Mouse (Mus musculus) embryonic facial prominence, embryonic 11.5 days (tissue): Measurements from ENCODE around the gene Atp1a4. TPM values are rescaled to one million over a fixed set of nuclear protein-coding genes. Genes with fewer than 3 reads are reported as not detected.

Experiments used
- ATAC-seq: fragments of 200-750 bp; cut with Nextera tagmentation; replicated peaks from 2 replicates; pipeline ENCODE4 v1.8.0; 2017; ENCODE audit warnings: low read depth; ENCODE audit not compliant: insufficient number of reproducible peaks, low FRiP score, low TSS enrichment
- DNase-seq: peaks from one replicate; pipeline ENCODE4 v3.0.0-alpha.2; 2015; ENCODE audit warnings: low spot score
- H3K27ac ChIP-seq: fragments of 300-500 bp; sonication (generic); replicated peaks from 2 replicates; pipeline ENCODE4 v1.5.1; 2014; ENCODE audit warnings: mild to moderate bottlenecking, low read depth, low read length, control low read depth
- H3K27me3 ChIP-seq: fragments of 300-500 bp; sonication (generic); 2 replicates; pipeline ENCODE4 v1.6.1; 2014; ENCODE audit warnings: mild to moderate bottlenecking, low read length, moderate library complexity, mixed read lengths; ENCODE audit not compliant: control insufficient read depth, insufficient read depth
- H3K36me3 ChIP-seq: fragments of 300-500 bp; sonication (generic); replicated peaks from 2 replicates; pipeline ENCODE4 v1.6.1; 2014; ENCODE audit warnings: low read depth, mild to moderate bottlenecking, low read length, moderate library complexity, mixed read lengths; ENCODE audit not compliant: control insufficient read depth, insufficient read depth
- H3K4me1 ChIP-seq: fragments of 300-500 bp; sonication (generic); 2 replicates; pipeline ENCODE4 v1.6.1; 2014; ENCODE audit warnings: low read length, mixed read lengths; ENCODE audit not compliant: control insufficient read depth, insufficient read depth
- H3K4me2 ChIP-seq: fragments of 300-500 bp; sonication (generic); 2 replicates; pipeline ENCODE4 v1.6.1; 2014; ENCODE audit warnings: low read depth, mild to moderate bottlenecking, control low read depth, low read length, moderate library complexity
- H3K4me3 ChIP-seq: fragments of 300-500 bp; sonication (generic); 2 replicates; pipeline ENCODE4 v1.5.1; 2014; ENCODE audit warnings: low read depth, low read length, control low read depth
- H3K9ac ChIP-seq: fragments of 300-500 bp; sonication (generic); replicated peaks from 2 replicates; pipeline ENCODE4 v1.6.1; 2014; ENCODE audit warnings: mild to moderate bottlenecking, control low read depth, low read length
- H3K9me3 ChIP-seq: fragments of 300-500 bp; sonication (generic); replicated peaks from 2 replicates; pipeline ENCODE4 v1.6.1; 2016; ENCODE audit warnings: mild to moderate bottlenecking, low read length, inconsistent platforms, mixed read lengths; ENCODE audit not compliant: control insufficient read depth
- WGBS: fragments of 180-500 bp; shearing (Covaris S2); extraction: QIAGEN DNeasy Blood & Tissue Kit; methylation state at CpG from one replicate; pipeline ENCODE4 v1.1.7; 2014; 5-methylcytosine and 5-hydroxymethylcytosine counted together
- polyA plus RNA-seq: library from polyadenylated mRNA; unstranded; fragments of >200 nt; fragmentation: Nextera tagmentation; extraction: Ambion mirVana; gene quantifications from 2 replicates; pipeline ENCODE4 v1.2.1, GENCODE M21; 2014

The Atp1a4 gene
- polyA plus RNA-seq, 1 experiment from 2014 or later = not detected

- Histone ChIP-seq H3K9ac (no peak overlapping the region), H3K27ac (no peak overlapping the region), H3K4me3 (no peak overlapping the region), H3K4me2 (no peak overlapping the region), H3K9me3 (no peaks in the 10 kb centered on the region), H3K27me3 (no peaks in the 10 kb centered on the region), H3K4me1 (no peaks in the 10 kb centered on the region), H3K36me3 (no peaks in the 10 kb centered on the region)
- 81% methylated on average over 16 of the region's 16 CpGs for WGBS
- DNase-seq (no peak), ATAC-seq (no peak; the same call in 1 of the 2 replicates)
Measured at GRCm38 (mm10) chr1:172279768-172280509, 21.7 kb upstream of the Atp1a4 start.

- Histone ChIP-seq H3K27ac (no peak overlapping the region), H3K4me3 (no peak overlapping the region), H3K9ac (no peak overlapping the region), H3K4me1 (no peaks in the 10 kb centered on the region), H3K9me3 (no peaks in the 10 kb centered on the region), H3K27me3 (no peaks in the 10 kb centered on the region), H3K36me3 (no peaks in the 10 kb centered on the region), H3K4me2 (no peak overlapping the region)
- 93% methylated on average over 13 of the region's 13 CpGs for WGBS
- DNase-seq (no peak), ATAC-seq (no peak)
Measured at GRCm38 (mm10) chr1:172278328-172278727, 20.1 kb upstream of the Atp1a4 start.

- no peak overlapping the region for H3K9ac ChIP-seq
- no peaks in the 10 kb centered on the region for H3K27me3 ChIP-seq
- ATAC-seq (no peak), DNase-seq (no peak)
- H3K36me3 ChIP-seq = no peaks in the 10 kb centered on the region
- H3K4me2 ChIP-seq = no peak overlapping the region
- H3K27ac ChIP-seq = no peak overlapping the region
- no peaks in the 10 kb centered on the region for H3K9me3 ChIP-seq
- WGBS = 82% methylated on average over 3 of the region's 3 CpGs
- H3K4me3 ChIP-seq = no peak overlapping the region
- H3K4me1 ChIP-seq = no peaks in the 10 kb centered on the region
Measured at GRCm38 (mm10) chr1:172277172-172277571, 19.0 kb upstream of the Atp1a4 start.

GRCm38 (mm10) chr1:172274547-172274946 is 16.3 kb upstream of the Atp1a4 start:
- Histone ChIP-seq H3K27ac (no peak overlapping the region), H3K36me3 (no peaks in the 10 kb centered on the region), H3K4me1 (no peaks in the 10 kb centered on the region), H3K9me3 (no peaks in the 10 kb centered on the region), H3K27me3 (no peaks in the 10 kb centered on the region), H3K4me3 (no peak overlapping the region), H3K9ac (no peak overlapping the region), H3K4me2 (no peak overlapping the region)
- no peak for ATAC-seq
- DNase-seq = no peak
- 71% methylated on average over 5 of the region's 5 CpGs for WGBS

- no peak for ATAC-seq
- no peak overlapping the region for H3K9ac ChIP-seq
- 34% methylated on average over 5 of the region's 5 CpGs for WGBS
Measured at GRCm38 (mm10) chr1:172274116-172274515, 15.9 kb upstream of the Atp1a4 start.

GRCm38 (mm10) chr1:172273386-172273785 is 15.2 kb upstream of the Atp1a4 start:
- 83% methylated on average over 6 of the region's 6 CpGs for WGBS
- no peak for ATAC-seq
- Histone ChIP-seq H3K27me3 (no peaks in the 10 kb centered on the region), H3K9ac (no peak overlapping the region), H3K4me3 (no peak overlapping the region), H3K4me2 (no peak overlapping the region), H3K4me1 (no peaks in the 10 kb centered on the region), H3K27ac (no peak overlapping the region), H3K9me3 (no peaks in the 10 kb centered on the region), H3K36me3 (no peaks in the 10 kb centered on the region)
- no peak for DNase-seq

More at GRCm38 (mm10) chr1:172274116-172274515, 15.9 kb upstream of the Atp1a4 start:
- H3K4me1 ChIP-seq = no peaks in the 10 kb centered on the region
- no peaks in the 10 kb centered on the region for H3K9me3 ChIP-seq
- no peak for DNase-seq
- H3K4me2 ChIP-seq = no peak overlapping the region
- H3K27me3 ChIP-seq = no peaks in the 10 kb centered on the region
- H3K36me3 ChIP-seq = no peaks in the 10 kb centered on the region
- H3K4me3 ChIP-seq = no peak overlapping the region
- no peak overlapping the region for H3K27ac ChIP-seq

GRCm38 (mm10) chr1:172271765-172272164 is 13.6 kb upstream of the Atp1a4 start:
- DNase-seq (peak; percentile 18), ATAC-seq (0 out of 2 replicates have a peak, but pooled peaks have one; percentile 34)
- Histone ChIP-seq H3K4me3 (no peak overlapping the region), H3K27me3 (no peaks in the 10 kb centered on the region), H3K36me3 (no peaks in the 10 kb centered on the region), H3K27ac (no peak overlapping the region), H3K9me3 (no peaks in the 10 kb centered on the region), H3K9ac (no peak overlapping the region), H3K4me2 (no peak overlapping the region), H3K4me1 (no peaks in the 10 kb centered on the region)
- 67% methylated on average over 10 of the region's 10 CpGs for WGBS

GRCm38 (mm10) chr1:172271208-172271607 is 13.0 kb upstream of the Atp1a4 start:
- WGBS = 87% methylated on average over 3 of the region's 3 CpGs
- Histone ChIP-seq H3K4me2 (no peak overlapping the region), H3K4me1 (no peaks in the 10 kb centered on the region), H3K36me3 (no peaks in the 10 kb centered on the region), H3K27me3 (no peaks in the 10 kb centered on the region), H3K27ac (no peak overlapping the region), H3K9ac (no peak overlapping the region), H3K4me3 (no peak overlapping the region), H3K9me3 (no peaks in the 10 kb centered on the region)
- DNase-seq (no peak), ATAC-seq (no peak)
